Mouse (Mus musculus) bone marrow, adult 2 months (tissue): ENCODE measurements at regions not wholly inside any gene's neighbourhood (a gene's known extent, or its start where the extent isn't known, plus 50 kb on each side); places are given as distances from the start of the nearest gene placed in this dataset.

Source experiments
- CTCF ChIP-seq: fragments of 200-500 bp; IDR thresholded peaks from 2 replicates; pipeline ENCODE4 v1.5.1; 2011; ENCODE audit warnings: low read length, control low read depth; ENCODE audit not compliant: control insufficient read depth, insufficient read depth
- POLR2A ChIP-seq: fragments of 200-500 bp; IDR thresholded peaks from 2 replicates; pipeline ENCODE4 v1.6.1; 2011; ENCODE audit warnings: low read depth, mild to moderate bottlenecking, control low read depth, low read length, borderline replicate concordance; ENCODE audit not compliant: control insufficient read depth

DNA sequence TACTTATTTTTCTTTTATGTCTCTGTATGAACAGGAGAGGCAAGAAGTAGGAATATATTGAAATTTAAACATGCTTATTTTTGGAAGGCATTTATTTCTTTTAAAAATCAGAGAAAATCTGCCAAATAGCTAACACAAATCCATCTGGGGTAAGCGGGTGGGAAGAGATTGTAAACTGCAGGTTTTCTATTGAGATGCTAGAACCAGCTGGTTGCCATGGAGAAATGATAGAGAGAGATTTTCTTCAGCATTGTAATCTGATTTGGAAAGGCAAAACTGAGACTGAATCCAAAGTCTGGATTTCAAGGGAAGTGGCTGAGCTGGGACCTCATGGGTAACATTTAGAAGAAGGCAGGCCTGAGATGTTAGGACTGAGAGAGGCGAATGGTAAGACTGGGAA, 226.6 kb upstream of the Sptlc3 start:
- TF ChIP-seq POLR2A (no peak), CTCF (no peak)
